Mouse (Mus musculus) intestine, embryonic 16.5 days (tissue): ENCODE results near the gene Gm20403. TPM values are rescaled to one million over a fixed set of nuclear protein-coding genes. Genes with fewer than 3 reads are reported as not detected.
"Not testable (repeated sequence)": the region's sequence is repeated elsewhere in the genome, so short reads cannot be mapped to it uniquely, and the experiment has no call there.

ENCODE experiments used
- ATAC-seq: fragments of 200-750 bp; cut with Nextera tagmentation; 2 replicates; pipeline ENCODE4 v1.8.0; 2017; ENCODE audit warnings: moderate TSS enrichment, moderate library complexity
- H3K27ac ChIP-seq: fragments of 300-500 bp; sonication (generic); 2 replicates; pipeline ENCODE4 v1.5.1; 2014; ENCODE audit warnings: mild to moderate bottlenecking, low read length
- H3K27me3 ChIP-seq: fragments of 300-500 bp; sonication (generic); replicated peaks from 2 replicates; pipeline ENCODE4 v1.6.1; 2014; ENCODE audit warnings: low read length, control low read depth, mixed read lengths; ENCODE audit not compliant: control insufficient read depth, insufficient read depth
- H3K36me3 ChIP-seq: fragments of 300-500 bp; sonication (generic); 2 replicates; pipeline ENCODE4 v1.6.1; 2014; ENCODE audit warnings: low read length, control low read depth; ENCODE audit not compliant: control insufficient read depth, insufficient read depth
- H3K4me1 ChIP-seq: fragments of 300-500 bp; sonication (generic); 2 replicates; pipeline ENCODE4 v1.6.1; 2014; ENCODE audit warnings: low read length, control low read depth, mixed read lengths; ENCODE audit not compliant: control insufficient read depth, insufficient read depth
- H3K4me2 ChIP-seq: fragments of 300-500 bp; sonication (generic); 2 replicates; pipeline ENCODE4 v1.6.1; 2014; ENCODE audit warnings: low read depth, low read length, control low read depth
- H3K4me3 ChIP-seq: fragments of 300-500 bp; sonication (generic); 2 replicates; pipeline ENCODE4 v1.5.1; 2014; ENCODE audit warnings: mild to moderate bottlenecking, low read length
- H3K9ac ChIP-seq: fragments of 300-500 bp; sonication (generic); 2 replicates; pipeline ENCODE4 v1.6.1; 2014; ENCODE audit warnings: low read depth, low read length
- H3K9me3 ChIP-seq: fragments of 300-500 bp; sonication (generic); 2 replicates; pipeline ENCODE4 v1.6.1; 2016; ENCODE audit warnings: low read length, control low read depth; ENCODE audit not compliant: control insufficient read depth
- WGBS: fragments of 180-500 bp; shearing (Covaris S2); extraction: QIAGEN DNeasy Blood & Tissue Kit; methylation state at CpG from one replicate; pipeline ENCODE4 v1.1.7; 2014; 5-methylcytosine and 5-hydroxymethylcytosine counted together
- polyA plus RNA-seq: library from polyadenylated mRNA; unstranded; fragments of >200 nt; fragmentation: Nextera tagmentation; extraction: Ambion mirVana; gene quantifications from 2 replicates; pipeline ENCODE4 v1.2.1, GENCODE M21; 2015

Gm20403 gene
- polyA plus RNA-seq, 1 experiment from 2014 or later: not detected

DNA sequence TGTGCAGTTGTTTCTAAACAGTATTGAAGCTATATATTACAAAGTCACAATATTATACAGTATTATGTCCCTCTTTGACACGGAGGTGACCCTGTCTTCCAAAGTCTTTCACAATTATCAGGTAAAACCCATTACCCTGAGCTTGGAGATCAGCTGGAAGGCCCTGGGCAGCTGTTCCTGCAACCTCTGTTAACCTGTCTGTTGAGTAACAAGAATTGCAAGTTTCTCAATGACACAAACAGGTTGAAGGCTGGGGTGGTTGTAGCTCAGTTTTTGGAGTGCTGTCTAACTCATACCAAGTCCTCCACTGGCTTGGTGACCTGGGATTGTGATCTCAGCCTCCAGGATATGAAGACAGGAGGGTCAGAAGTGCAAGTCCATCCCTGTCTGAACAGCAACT, 26.7 kb upstream of the Gm20403 start:
- no peak for ATAC-seq
- Histone ChIP-seq H3K4me2 (no peak overlapping the region), H3K9ac (no peak overlapping the region), H3K9me3 (no peaks in the 10 kb centered on the region), H3K4me3 (no peak overlapping the region), H3K27ac (no peak overlapping the region), H3K27me3 (no peaks in the 10 kb centered on the region), H3K36me3 (no peaks in the 10 kb centered on the region), H3K4me1 (no peaks in the 10 kb centered on the region)
- WGBS: 81% methylated on average over 1 of the region's 1 CpGs

DNA sequence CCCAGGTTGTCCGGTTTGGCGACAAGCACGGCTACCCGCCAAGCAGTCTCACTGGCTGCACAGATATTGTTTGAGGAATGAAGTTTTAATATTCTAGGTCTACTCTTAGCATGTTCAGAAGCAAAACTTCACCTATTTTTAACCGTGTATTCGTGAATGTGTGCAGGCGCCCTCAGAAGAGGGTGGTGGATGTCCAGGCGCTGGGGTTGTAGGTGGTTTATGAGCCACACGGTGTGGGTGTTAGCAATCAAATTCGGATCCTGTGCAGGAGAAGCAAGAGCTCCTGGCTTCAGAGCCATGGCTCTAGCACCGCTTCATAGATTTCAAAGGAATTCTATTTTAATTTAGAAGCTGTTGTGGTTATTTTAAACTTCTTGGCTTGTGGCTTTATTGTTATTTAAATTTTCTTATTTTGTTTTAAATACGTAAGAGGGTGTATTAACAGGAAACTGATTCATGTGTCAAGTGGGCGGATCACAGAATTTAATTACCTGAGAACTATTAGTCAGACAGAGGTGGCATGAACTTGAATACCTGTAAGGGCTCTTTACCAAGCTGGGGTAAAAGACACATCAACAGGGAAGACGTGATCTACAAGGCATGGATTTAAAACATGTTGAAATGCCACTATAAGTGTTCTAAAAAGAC, 21.2 kb upstream of the Gm20403 start:
- Histone ChIP-seq H3K4me2 (no peak overlapping the region), H3K27ac (no peak overlapping the region), H3K36me3 (no peaks in the 10 kb centered on the region), H3K9me3 (peaks cover 4% of the 10 kb centered on the region; the same call in 1 of the 2 replicates), H3K4me1 (no peaks in the 10 kb centered on the region), H3K27me3 (no peaks in the 10 kb centered on the region), H3K9ac (no peak overlapping the region), H3K4me3 (no peak overlapping the region)
- ATAC-seq: no peak
- 88% methylated on average over 14 of the region's 14 CpGs for WGBS

DNA sequence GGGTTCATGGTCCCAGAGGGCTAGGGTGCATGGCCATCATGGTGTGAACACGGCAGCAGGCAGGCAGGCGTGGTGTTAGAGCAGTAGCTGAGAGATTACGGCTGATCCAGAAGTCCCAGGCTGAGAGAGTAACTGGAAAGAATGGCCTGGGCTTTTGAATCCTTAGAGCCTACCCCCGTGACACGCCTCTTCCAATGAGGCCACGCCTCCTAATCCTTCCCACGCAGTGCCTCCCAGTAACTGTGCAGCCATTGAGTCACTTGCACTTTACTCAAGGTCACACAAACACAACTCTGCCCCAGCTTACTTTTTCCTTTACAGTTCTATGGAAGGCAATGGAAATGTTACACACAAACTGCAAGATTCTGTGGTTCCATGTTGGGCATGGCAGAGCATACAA, 19.7 kb upstream of the Gm20403 start:
- Histone ChIP-seq H3K9me3 (peaks cover 4% of the 10 kb centered on the region; the same call in 1 of the 2 replicates), H3K9ac (no peak overlapping the region), H3K27me3 (no peaks in the 10 kb centered on the region), H3K27ac (no peak overlapping the region), H3K4me3 (no peak overlapping the region), H3K4me1 (no peaks in the 10 kb centered on the region), H3K36me3 (no peaks in the 10 kb centered on the region), H3K4me2 (no peak overlapping the region)
- no peak for ATAC-seq
- 93% methylated on average over 7 of the region's 7 CpGs for WGBS

DNA sequence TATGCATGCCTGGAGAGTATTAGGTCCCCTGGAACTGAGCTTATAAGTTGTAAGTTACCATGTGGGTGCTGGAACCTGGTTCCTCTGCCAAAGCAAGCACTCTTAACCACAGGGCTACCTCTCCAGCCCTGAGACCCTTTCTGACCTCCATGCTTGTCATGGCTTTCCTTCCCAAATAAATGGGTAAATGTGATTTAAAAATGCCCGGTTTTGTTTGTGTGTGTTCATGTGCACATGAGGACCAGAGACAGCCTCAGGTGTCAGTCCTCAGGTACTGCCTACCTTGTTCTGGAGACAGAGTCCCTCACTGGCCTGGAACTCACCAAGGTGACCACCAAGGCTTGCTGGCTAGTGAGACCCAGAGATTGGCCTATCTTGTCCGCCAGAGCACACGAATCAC, 18.1 kb upstream of the Gm20403 start:
- 86% methylated on average over 3 of the region's 3 CpGs for WGBS
- Histone ChIP-seq H3K9me3 (peaks cover 4% of the 10 kb centered on the region; the same call in 1 of the 2 replicates), H3K36me3 (no peaks in the 10 kb centered on the region), H3K9ac (no peak overlapping the region), H3K4me2 (no peak overlapping the region), H3K4me3 (no peak overlapping the region), H3K27ac (no peak overlapping the region), H3K4me1 (no peaks in the 10 kb centered on the region), H3K27me3 (no peaks in the 10 kb centered on the region)
- ATAC-seq: no peak

DNA sequence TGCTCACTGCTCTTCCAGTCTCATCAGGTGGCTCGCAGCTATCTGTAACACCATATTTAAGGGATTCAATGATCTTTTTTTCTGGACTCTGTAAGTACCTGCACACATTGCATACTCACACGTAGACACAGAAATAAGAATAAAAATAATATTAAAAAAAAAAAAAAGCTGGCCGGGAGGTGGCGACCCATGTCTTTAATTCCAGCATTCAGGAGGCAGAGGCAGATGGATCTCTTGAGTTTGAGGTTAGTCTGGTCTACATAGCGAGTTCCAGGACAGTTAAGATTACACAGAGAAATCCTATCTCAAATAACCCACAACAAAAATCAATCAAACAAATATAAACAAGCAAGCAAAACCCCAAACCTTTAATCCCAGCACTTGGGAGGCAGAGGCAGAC, 17.5 kb upstream of the Gm20403 start:
- H3K4me2 ChIP-seq: no peak overlapping the region
- H3K9me3 ChIP-seq: peaks cover 4% of the 10 kb centered on the region; the same call in 1 of the 2 replicates
- no peaks in the 10 kb centered on the region for H3K27me3 ChIP-seq
- H3K4me1 ChIP-seq: no peaks in the 10 kb centered on the region
- no peak overlapping the region for H3K27ac ChIP-seq
- ATAC-seq: no peak
- H3K4me3 ChIP-seq: no peak overlapping the region
- no peaks in the 10 kb centered on the region for H3K36me3 ChIP-seq
- WGBS: 87% methylated on average over 5 of the region's 5 CpGs
- no peak overlapping the region for H3K9ac ChIP-seq

DNA sequence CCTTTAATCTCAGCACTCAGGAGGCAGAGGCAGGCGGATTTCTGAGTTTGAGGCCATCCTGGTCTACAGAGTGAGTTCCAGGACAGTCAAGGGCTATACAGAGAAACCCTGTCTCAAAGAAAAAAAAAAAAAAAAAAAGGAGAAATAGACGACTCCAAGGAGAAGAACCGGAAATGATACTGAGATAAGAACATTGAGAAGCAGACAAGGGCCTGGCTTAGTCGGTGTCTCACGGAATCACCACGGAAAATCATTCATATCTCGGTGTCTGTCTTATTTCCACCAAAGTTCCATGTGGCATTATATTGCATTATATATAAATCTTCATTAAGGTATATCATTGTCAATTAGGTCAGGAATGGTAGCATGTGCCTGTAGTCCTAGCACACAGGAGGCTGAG, 16.2 kb upstream of the Gm20403 start:
- H3K4me1 ChIP-seq, H3K9me3 ChIP-seq, H3K27me3 ChIP-seq, ATAC-seq, H3K9ac ChIP-seq, H3K27ac ChIP-seq, H3K4me3 ChIP-seq, H3K36me3 ChIP-seq, H3K4me2 ChIP-seq: not testable (repeated sequence)
- WGBS: 88% methylated on average over 7 of the region's 7 CpGs

DNA sequence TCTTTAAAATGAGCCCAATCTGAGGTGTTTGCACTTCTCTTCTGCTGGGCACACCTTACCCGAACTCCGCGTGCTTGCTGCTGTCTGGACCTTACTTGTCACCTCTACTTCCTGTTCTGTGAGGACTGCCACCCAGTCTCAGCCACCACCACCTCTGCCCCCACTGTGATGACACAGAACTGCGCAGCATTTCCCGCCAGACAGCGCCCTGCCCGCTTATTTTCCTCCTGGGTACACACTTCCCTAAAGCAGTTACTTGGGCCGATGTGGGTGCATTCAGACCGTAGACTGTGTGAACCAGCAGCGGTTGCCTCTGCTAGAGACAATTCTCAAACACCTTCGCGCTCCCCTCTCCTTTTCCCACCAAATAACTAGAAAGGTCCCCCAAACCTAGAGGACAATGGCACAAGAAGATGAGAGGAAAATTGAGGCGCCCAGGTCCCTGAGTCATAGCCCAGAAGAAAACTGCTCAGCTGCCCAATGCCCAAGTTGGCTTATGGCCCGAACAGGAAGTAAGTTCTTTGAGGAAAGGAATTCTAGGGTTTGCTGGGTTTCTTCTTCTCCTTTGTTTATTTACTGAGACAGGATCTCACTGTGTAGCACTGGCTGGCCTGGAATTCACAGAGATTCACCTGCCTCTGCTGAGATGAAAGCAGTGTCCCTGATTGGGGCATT, 12.8 kb upstream of the Gm20403 start:
- Histone ChIP-seq H3K9me3 (no peaks in the 10 kb centered on the region), H3K4me3 (no peak overlapping the region), H3K27me3 (no peaks in the 10 kb centered on the region), H3K27ac (no peak overlapping the region), H3K9ac (no peak overlapping the region), H3K36me3 (no peaks in the 10 kb centered on the region), H3K4me2 (no peak overlapping the region), H3K4me1 (no peaks in the 10 kb centered on the region)
- no peak for ATAC-seq
- 78% methylated on average over 14 of the region's 14 CpGs for WGBS

DNA sequence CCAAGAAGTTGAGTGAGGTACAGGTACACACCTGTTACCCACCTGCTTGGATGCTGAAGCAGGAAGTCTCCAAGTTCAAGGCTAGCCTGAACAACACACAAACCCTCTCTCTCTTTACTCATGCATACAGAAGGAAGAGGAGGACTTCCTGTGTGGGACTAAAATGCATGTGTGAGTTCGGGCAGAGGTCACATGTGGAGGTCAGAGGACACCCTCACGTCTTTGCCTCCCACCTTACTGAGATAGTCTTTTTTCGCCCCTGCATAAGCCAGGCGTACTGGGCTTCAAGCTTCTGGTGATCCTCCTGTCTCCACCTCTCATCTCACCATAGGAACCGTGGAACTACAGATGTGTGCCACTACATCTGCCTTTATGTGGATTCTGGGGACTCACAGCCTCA, 12.1 kb upstream of the Gm20403 start:
- WGBS: 83% methylated on average over 5 of the region's 5 CpGs
- H3K4me1 ChIP-seq: no peaks in the 10 kb centered on the region
- no peak overlapping the region for H3K4me3 ChIP-seq
- H3K27ac ChIP-seq: no peak overlapping the region
- H3K36me3 ChIP-seq: no peaks in the 10 kb centered on the region
- H3K4me2 ChIP-seq: no peak overlapping the region
- H3K9ac ChIP-seq: no peak overlapping the region
- H3K9me3 ChIP-seq: no peaks in the 10 kb centered on the region
- ATAC-seq: no peak
- no peaks in the 10 kb centered on the region for H3K27me3 ChIP-seq

DNA sequence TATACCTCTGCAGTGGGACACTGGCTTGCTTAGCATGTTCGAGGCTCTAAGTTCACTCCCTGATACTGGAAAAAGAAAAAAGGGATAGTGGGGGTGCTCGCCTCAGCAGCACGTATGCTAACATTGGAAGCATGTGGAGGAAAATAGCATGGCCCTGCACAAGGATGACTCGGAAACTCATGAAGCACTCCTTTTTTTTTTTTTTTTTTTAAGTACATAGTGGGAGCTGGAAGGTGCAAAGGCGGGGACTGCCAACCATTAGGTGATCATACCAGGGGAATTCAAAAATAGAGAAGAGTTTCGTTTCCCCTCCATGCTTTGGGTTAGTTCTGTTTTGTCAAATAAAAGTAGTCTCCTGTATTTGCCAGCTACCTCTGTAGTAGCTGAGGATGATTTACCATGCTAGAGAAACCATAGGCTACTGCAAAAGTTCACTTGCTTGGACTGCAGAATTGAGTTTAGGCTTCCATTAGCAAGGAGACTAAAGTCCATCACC, 10.7 kb upstream of the Gm20403 start:
- Histone ChIP-seq H3K27ac (no peak overlapping the region), H3K36me3 (no peaks in the 10 kb centered on the region), H3K9me3 (no peaks in the 10 kb centered on the region), H3K27me3 (no peaks in the 10 kb centered on the region), H3K4me2 (no peak overlapping the region), H3K4me1 (no peaks in the 10 kb centered on the region), H3K9ac (no peak overlapping the region), H3K4me3 (no peak overlapping the region)
- 86% methylated on average over 6 of the region's 6 CpGs for WGBS
- no peak for ATAC-seq
